Mouse (Mus musculus): Measurements from ENCODE around the gene Tmx1. TPM values are rescaled to one million over a fixed set of nuclear protein-coding genes. Genes with fewer than 3 reads are reported as not detected.

Gene Tmx1
- polyA plus RNA-seq, 1 experiment from 2014 or later = 93.4 TPM

GRCm38 (mm10) chr12:70422322-70423118, 30.4 kb upstream of the Tmx1 start:
- no peak overlapping the region for H3K27ac ChIP-seq
- no peaks in the 10 kb centered on the region for H3K4me1 ChIP-seq (replicated peaks; ENCODE audit: insufficient read depth, low read length)
- no peak for ATAC-seq (replicated peaks; ENCODE audit: low FRiP score, low read depth)
- H3K9ac ChIP-seq (ENCODE audit: low read depth, low read length) = no peak overlapping the region
- no peak for TF ChIP-seq CTCF (IDR thresholded peaks at IDR 0.05; ENCODE audit: low read depth)
- 59% methylated on average over 9 of the region's 9 CpGs for WGBS
- no peak for DNase-seq (ENCODE audit: low spot score)
- H3K36me3 ChIP-seq (ENCODE audit: insufficient read depth, low read length) = no peaks in the 10 kb centered on the region
- no peaks in the 10 kb centered on the region for H3K27me3 ChIP-seq (ENCODE audit: insufficient read depth, low read length)
- no peak overlapping the region for H3K4me3 ChIP-seq (replicated peaks; ENCODE audit: low read depth, low read length)
- H3K9me3 ChIP-seq (replicated peaks; ENCODE audit: low read length) = no peaks in the 10 kb centered on the region
- no peak overlapping the region for H3K4me2 ChIP-seq (ENCODE audit: low read length)

GRCm38 (mm10) chr12:70427885-70428284, 25.0 kb upstream of the Tmx1 start:
- no peaks in the 10 kb centered on the region for H3K9me3 ChIP-seq (replicated peaks; ENCODE audit: low read length)
- 53% methylated on average over 3 of the region's 3 CpGs for WGBS

GRCm38 (mm10) chr12:70429637-70430036, 23.3 kb upstream of the Tmx1 start:
- no peaks in the 10 kb centered on the region for H3K9me3 ChIP-seq (replicated peaks; ENCODE audit: low read length)
- H3K27me3 ChIP-seq (ENCODE audit: insufficient read depth, low read length) = no peaks in the 10 kb centered on the region
- no peaks in the 10 kb centered on the region for H3K36me3 ChIP-seq (ENCODE audit: insufficient read depth, low read length)
- DNase-seq (ENCODE audit: low spot score) = no peak
- H3K4me3 ChIP-seq (replicated peaks; ENCODE audit: low read depth, low read length) = no peak overlapping the region
- no peak overlapping the region for H3K9ac ChIP-seq (ENCODE audit: low read depth, low read length)
- H3K4me2 ChIP-seq (ENCODE audit: low read length) = no peak overlapping the region
- no peaks in the 10 kb centered on the region for H3K4me1 ChIP-seq (replicated peaks; ENCODE audit: insufficient read depth, low read length)
- TF ChIP-seq CTCF (IDR thresholded peaks at IDR 0.05; ENCODE audit: low read depth) = no peak
- 83% methylated on average over 4 of the region's 4 CpGs for WGBS
- no peak for ATAC-seq (replicated peaks; ENCODE audit: low FRiP score, low read depth)
- no peak overlapping the region for H3K27ac ChIP-seq

More at GRCm38 (mm10) chr12:70427885-70428284, 25.0 kb upstream of the Tmx1 start:
- Histone ChIP-seq H3K4me1 (replicated peaks; ENCODE audit: insufficient read depth, low read length) (no peaks in the 10 kb centered on the region), H3K27ac (no peak overlapping the region), H3K4me3 (replicated peaks; ENCODE audit: low read depth, low read length) (no peak overlapping the region), H3K27me3 (ENCODE audit: insufficient read depth, low read length) (no peaks in the 10 kb centered on the region), H3K36me3 (ENCODE audit: insufficient read depth, low read length) (no peaks in the 10 kb centered on the region), H3K9ac (ENCODE audit: low read depth, low read length) (no peak overlapping the region), H3K4me2 (ENCODE audit: low read length) (no peak overlapping the region)
- ATAC-seq (replicated peaks; ENCODE audit: low FRiP score, low read depth) (no peak), DNase-seq (ENCODE audit: low spot score) (no peak)
- TF ChIP-seq CTCF (IDR thresholded peaks at IDR 0.05; ENCODE audit: low read depth) = no peak

- WGBS = 36% methylated on average over 8 of the region's 8 CpGs
Observed at GRCm38 (mm10) chr12:70430307-70430950, 22.5 kb upstream of the Tmx1 start.

GRCm38 (mm10) chr12:70431428-70431827, 21.5 kb upstream of the Tmx1 start:
- no peak for TF ChIP-seq CTCF (IDR thresholded peaks at IDR 0.05; ENCODE audit: low read depth)
- Histone ChIP-seq H3K27ac (no peak overlapping the region), H3K9ac (ENCODE audit: low read depth, low read length) (no peak overlapping the region), H3K9me3 (replicated peaks; ENCODE audit: low read length) (no peaks in the 10 kb centered on the region), H3K4me3 (replicated peaks; ENCODE audit: low read depth, low read length) (no peak overlapping the region), H3K36me3 (ENCODE audit: insufficient read depth, low read length) (no peaks in the 10 kb centered on the region), H3K4me2 (ENCODE audit: low read length) (no peak overlapping the region), H3K27me3 (ENCODE audit: insufficient read depth, low read length) (no peaks in the 10 kb centered on the region), H3K4me1 (replicated peaks; ENCODE audit: insufficient read depth, low read length) (no peaks in the 10 kb centered on the region)
- ATAC-seq (replicated peaks; ENCODE audit: low FRiP score, low read depth) (no peak), DNase-seq (ENCODE audit: low spot score) (no peak)
- WGBS = 63% methylated on average over 5 of the region's 5 CpGs

More at GRCm38 (mm10) chr12:70430307-70430950, 22.5 kb upstream of the Tmx1 start:
- Histone ChIP-seq H3K4me3 (replicated peaks; ENCODE audit: low read depth, low read length) (no peak overlapping the region), H3K9ac (ENCODE audit: low read depth, low read length) (no peak overlapping the region), H3K4me2 (ENCODE audit: low read length) (no peak overlapping the region), H3K27ac (no peak overlapping the region), H3K4me1 (replicated peaks; ENCODE audit: insufficient read depth, low read length) (no peaks in the 10 kb centered on the region), H3K36me3 (ENCODE audit: insufficient read depth, low read length) (no peaks in the 10 kb centered on the region), H3K9me3 (replicated peaks; ENCODE audit: low read length) (no peaks in the 10 kb centered on the region), H3K27me3 (ENCODE audit: insufficient read depth, low read length) (no peaks in the 10 kb centered on the region)
- peak; percentile 82 for DNase-seq (ENCODE audit: low spot score)
- ATAC-seq (replicated peaks; ENCODE audit: low FRiP score, low read depth) = no peak
- peak; percentile 87 for TF ChIP-seq CTCF (IDR thresholded peaks at IDR 0.05; ENCODE audit: low read depth)

- no peak overlapping the region for H3K27ac ChIP-seq
- no peaks in the 10 kb centered on the region for H3K9me3 ChIP-seq (replicated peaks; ENCODE audit: low read length)
- H3K4me1 ChIP-seq (replicated peaks; ENCODE audit: insufficient read depth, low read length) = 0 out of 2 replicates have a peak, but pooled peaks cover 9% of the 10 kb centered on the region
- no peaks in the 10 kb centered on the region for H3K27me3 ChIP-seq (ENCODE audit: insufficient read depth, low read length)
- no peaks in the 10 kb centered on the region for H3K36me3 ChIP-seq (ENCODE audit: insufficient read depth, low read length)
- no peak overlapping the region for H3K4me2 ChIP-seq (ENCODE audit: low read length)
- TF ChIP-seq CTCF (IDR thresholded peaks at IDR 0.05; ENCODE audit: low read depth) = no peak
- no peak for DNase-seq (ENCODE audit: low spot score)
- ATAC-seq (replicated peaks; ENCODE audit: low FRiP score, low read depth) = no peak
- no peak overlapping the region for H3K4me3 ChIP-seq (replicated peaks; ENCODE audit: low read depth, low read length)
- no peak overlapping the region for H3K9ac ChIP-seq (ENCODE audit: low read depth, low read length)
Observed at GRCm38 (mm10) chr12:70449961-70450360, 2.9 kb upstream of the Tmx1 start.
